Mouse (Mus musculus) olfactory bulb, adult 2 months (tissue): ENCODE results near the gene Timp3.

ENCODE experiments used
- CTCF ChIP-seq: fragments of 200-500 bp; IDR thresholded peaks from 2 replicates; pipeline ENCODE4 v1.5.1; 2012; ENCODE audit warnings: low read depth, mild to moderate bottlenecking, low read length, moderate library complexity; ENCODE audit not compliant: insufficient read depth
- POLR2A ChIP-seq: fragments of 200-500 bp; IDR thresholded peaks from 2 replicates; pipeline ENCODE4 v1.6.1; 2012; ENCODE audit warnings: mild to moderate bottlenecking, low read depth, low read length, moderate library complexity; ENCODE audit not compliant: insufficient read depth

DNA sequence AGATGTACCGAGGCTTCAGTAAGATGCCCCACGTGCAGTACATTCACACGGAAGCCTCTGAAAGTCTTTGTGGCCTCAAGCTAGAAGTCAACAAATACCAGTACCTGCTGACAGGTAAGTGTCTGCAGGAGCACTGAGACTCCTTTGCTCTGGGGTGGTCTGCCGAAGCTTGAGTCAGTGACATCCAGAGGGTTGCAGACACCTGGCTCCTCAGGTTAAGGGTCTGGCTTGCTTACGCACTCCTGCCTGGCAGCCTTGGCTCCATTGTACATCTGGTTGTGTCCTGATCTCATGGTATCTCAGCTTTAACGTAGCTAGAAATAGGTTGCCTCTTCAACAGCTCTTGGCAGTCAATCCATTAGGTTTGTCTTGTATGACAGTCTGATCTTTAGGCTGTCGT is 43.8 kb downstream of the Timp3 start:
- TF ChIP-seq CTCF (no peak), POLR2A (no peak)
